8 mouse cellular contexts compared by ENCODE assay signal in genomic region chr9:114934231-114934630, GRCm38 (mm10). TPM values are rescaled to one million over a fixed set of nuclear protein-coding genes. Genes with fewer than 3 reads are reported as not detected.
DNase-seq lines count a peak whose midpoint lies in the region; ATAC-seq and TF ChIP-seq lines count a peak whose summit lies in the region.

No protein-coding gene starts in this region.

- H3K9ac ChIP-seq in embryonic facial prominence, embryonic 12.5 days, result no peak overlapping the region
- peak overlapping the region; percentile 71; the same call in 1 of the 2 replicates for H3K9ac ChIP-seq in intestine, postnatal 0 days (ENCODE audit: low read depth, low read length)
- 0 out of 2 replicates have a peak overlapping the region, but pooled peaks have one; percentile 76 for H3K9ac ChIP-seq in midbrain, postnatal 0 days (replicated peaks; ENCODE audit: low read length, poor library complexity, severe bottlenecking)

- peak overlapping the region; percentile 98 for H3K4me2 ChIP-seq in embryonic facial prominence, embryonic 12.5 days (replicated peaks)
- H3K4me2 ChIP-seq in intestine, postnatal 0 days (replicated peaks; ENCODE audit: low read depth), result peak overlapping the region; percentile 73
- H3K4me2 ChIP-seq in midbrain, postnatal 0 days (ENCODE audit: low read depth, low read length, poor library complexity, severe bottlenecking), result peak overlapping the region; percentile 98

- WGBS in lung, adult 2 months, result 57% methylated on average over 11 of the region's 11 CpGs
- 58% methylated on average over 11 of the region's 11 CpGs for WGBS in embryonic facial prominence, embryonic 12.5 days
- WGBS in intestine, postnatal 0 days, result 52% methylated on average over 11 of the region's 11 CpGs
- WGBS in midbrain, postnatal 0 days, result 70% methylated on average over 11 of the region's 11 CpGs

- H3K27me3 ChIP-seq in embryonic facial prominence, embryonic 12.5 days, result no peaks in the 10 kb centered on the region
- H3K27me3 ChIP-seq in intestine, postnatal 0 days (replicated peaks; ENCODE audit: control insufficient read depth, insufficient read depth, low read length), result no peaks in the 10 kb centered on the region
- H3K27me3 ChIP-seq in midbrain, postnatal 0 days (ENCODE audit: insufficient read depth, low read length), result no peaks in the 10 kb centered on the region

- DNase-seq in lung, adult 2 months, result no peak
- DNase-seq in lung, postnatal 4 days, result no peak
- no peak for DNase-seq in midbrain, postnatal 0 days (ENCODE audit: low spot score)
- DNase-seq in adrenal gland, adult 18-20 months (ENCODE audit: low spot score in 2 of 2), result no peak
- no peak for DNase-seq in frontal cortex, postnatal 25 days (ENCODE audit: low spot score in 2 of 2)

- ATAC-seq in embryonic facial prominence, embryonic 12.5 days (ENCODE audit: insufficient number of reproducible peaks, insufficient read depth, low FRiP score, low TSS enrichment), result 0 out of 2 replicates have a peak, but pooled peaks have one; percentile 0
- no peak for ATAC-seq in intestine, postnatal 0 days
- 0 out of 2 replicates have a peak, but pooled peaks have one; percentile 9 for ATAC-seq in midbrain, postnatal 0 days (ENCODE audit: low FRiP score)
- ATAC-seq in cerebellum, adult (ENCODE audit: insufficient number of reproducible peaks, low FRiP score, low TSS enrichment), result no peak; the same call in 1 of the 2 replicates

- no peaks in the 10 kb centered on the region for H3K9me3 ChIP-seq in embryonic facial prominence, embryonic 12.5 days
- H3K9me3 ChIP-seq in intestine, postnatal 0 days (ENCODE audit: control insufficient read depth), result no peaks in the 10 kb centered on the region
- H3K9me3 ChIP-seq in midbrain, postnatal 0 days (ENCODE audit: low read length), result no peaks in the 10 kb centered on the region

- H3K36me3 ChIP-seq in embryonic facial prominence, embryonic 12.5 days, result no peaks in the 10 kb centered on the region
- no peaks in the 10 kb centered on the region for H3K36me3 ChIP-seq in intestine, postnatal 0 days (ENCODE audit: control insufficient read depth, insufficient read depth)
- H3K36me3 ChIP-seq in midbrain, postnatal 0 days (ENCODE audit: insufficient read depth, low read length), result no peaks in the 10 kb centered on the region

- peak overlapping the region; percentile 100 for H3K4me3 ChIP-seq in lung, adult 2 months (replicated peaks; ENCODE audit: extremely low read depth, low read depth, low read length)
- H3K4me3 ChIP-seq in embryonic facial prominence, embryonic 12.5 days, result peak overlapping the region; percentile 74
- H3K4me3 ChIP-seq in intestine, postnatal 0 days (ENCODE audit: low read depth, low read length), result peak overlapping the region; percentile 78
- peak overlapping the region; percentile 75 for H3K4me3 ChIP-seq in midbrain, postnatal 0 days (ENCODE audit: low read depth, low read length)

- H3K27ac ChIP-seq in embryonic facial prominence, embryonic 12.5 days, result no peak overlapping the region
- H3K27ac ChIP-seq in intestine, postnatal 0 days (ENCODE audit: low read depth, low read length), result 0 out of 2 replicates have a peak overlapping the region, but pooled peaks have one; percentile 87
- H3K27ac ChIP-seq in midbrain, postnatal 0 days (ENCODE audit: low read depth, low read length), result no peak overlapping the region

- TF ChIP-seq CTCF in lung, adult 2 months (IDR thresholded peaks at IDR 0.05; ENCODE audit: insufficient read depth, low read length), result no peak
- peak; percentile 15 for TF ChIP-seq CTCF in intestine, postnatal 0 days (IDR thresholded peaks at IDR 0.05; ENCODE audit: low read depth)
- no peak; the same call in 1 of the 2 replicates for TF ChIP-seq CTCF in midbrain, postnatal 0 days (IDR thresholded peaks at IDR 0.05)

- 0 out of 2 replicates have a peak, but pooled peaks cover 3% of the 10 kb centered on the region for H3K4me1 ChIP-seq in lung, adult 2 months (ENCODE audit: control insufficient read depth, insufficient read depth, low read length)
- H3K4me1 ChIP-seq in embryonic facial prominence, embryonic 12.5 days, result peaks cover 13% of the 10 kb centered on the region; the same call in 1 of the 2 replicates
- H3K4me1 ChIP-seq in intestine, postnatal 0 days (replicated peaks; ENCODE audit: control insufficient read depth, insufficient read depth, low read length), result no peaks in the 10 kb centered on the region
- no peaks in the 10 kb centered on the region; the same call in 1 of the 2 replicates for H3K4me1 ChIP-seq in midbrain, postnatal 0 days (ENCODE audit: insufficient read depth, low read length)

- TF ChIP-seq POLR2A in lung, adult 2 months (IDR thresholded peaks at IDR 0.05; ENCODE audit: borderline replicate concordance, extremely low read depth, low read depth, low read length), result no peak

RNA-seq across cellular contexts. Expression of gene Gpd1l, which starts 0.4 kb away (rescaled TPM):
- polyA plus RNA-seq in lung, adult 2 months (2012; rRNA removed), result 20.0 and 27.3 TPM in 2 replicates
- polyA plus RNA-seq in embryonic facial prominence, embryonic 12.5 days (2016; fragmentation: Nextera tagmentation; extraction: Ambion mirVana), result 9.5 TPM in 2 replicates
- polyA plus RNA-seq in intestine, postnatal 0 days (2015; fragmentation: Nextera tagmentation; extraction: Ambion mirVana), result 31.4 and 32.9 TPM in 2 replicates
- total RNA-seq in midbrain, postnatal 0 days (2014; rRNA removed), result 72.1 and 77.7 TPM in 2 replicates
- 39.2 and 39.3 TPM in 2 replicates for polyA plus RNA-seq in midbrain, postnatal 0 days (2015; fragmentation: Nextera tagmentation; extraction: Ambion mirVana)
- 10 to 100 TPM; 20.1 to 35.0 TPM for total RNA-seq in adrenal gland, adult 18-20 months (2021)

RNA-seq across cellular contexts. Expression of gene Osbpl10, which starts 44.1 kb away (rescaled TPM):
- polyA plus RNA-seq in lung, adult 2 months (2012; rRNA removed), result 6.4 and 7.1 TPM in 2 replicates
- polyA plus RNA-seq in embryonic facial prominence, embryonic 12.5 days (2016; fragmentation: Nextera tagmentation; extraction: Ambion mirVana), result 2.9 TPM in 2 replicates
- polyA plus RNA-seq in intestine, postnatal 0 days (2015; fragmentation: Nextera tagmentation; extraction: Ambion mirVana), result 3.8 and 4.3 TPM in 2 replicates
- 22.5 and 23.5 TPM in 2 replicates for total RNA-seq in midbrain, postnatal 0 days (2014; rRNA removed)
- polyA plus RNA-seq in midbrain, postnatal 0 days (2015; fragmentation: Nextera tagmentation; extraction: Ambion mirVana), result 3.0 and 3.2 TPM in 2 replicates
- total RNA-seq in adrenal gland, adult 18-20 months (2021), result 1 to 10 TPM; 4.2 to 6.5 TPM

RNA-seq across cellular contexts. Expression of gene Rps27rt, which starts 48.3 kb away (rescaled TPM):
- polyA plus RNA-seq in lung, adult 2 months (2012; rRNA removed), result 24.1 and 30.5 TPM in 2 replicates
- 394 and 429 TPM in 2 replicates for polyA plus RNA-seq in embryonic facial prominence, embryonic 12.5 days (2016; fragmentation: Nextera tagmentation; extraction: Ambion mirVana)
- polyA plus RNA-seq in intestine, postnatal 0 days (2015; fragmentation: Nextera tagmentation; extraction: Ambion mirVana), result 456 and 498 TPM in 2 replicates
- total RNA-seq in midbrain, postnatal 0 days (2014; rRNA removed), result 20.7 and 27.4 TPM in 2 replicates
- polyA plus RNA-seq in midbrain, postnatal 0 days (2015; fragmentation: Nextera tagmentation; extraction: Ambion mirVana), result 195 and 227 TPM in 2 replicates
- total RNA-seq in adrenal gland, adult 18-20 months (2021), result 10 to 100 TPM; 49.6 to 57.5 TPM

Comparison
In these comparisons a context has a peak if more than half of its experiments do, and no peak if none do; other contexts are left out.
1. ATAC-seq: peak in embryonic facial prominence, embryonic 12.5 days (single experiment) and midbrain, postnatal 0 days (single experiment); none in intestine, postnatal 0 days (single experiment) and cerebellum, adult (single experiment).
2. Peak in every context shown above with its lines, with median percentiles within 50 percentile points of each other: H3K4me3 ChIP-seq and H3K4me2 ChIP-seq.